Mouse (Mus musculus) kidney, postnatal 36 days (tissue): ENCODE measurements around the gene Vamp2.
A peak's percentile ranks its signal among the peaks of the same experiment; 100 is the strongest.

Experiments
- DNase-seq, 2 experiments: peaks; one replicate each; pipeline ENCODE4 v3.0.0; 2021 to 2022; ENCODE audit warnings: mixed read lengths in 2 of 2

Gene Vamp2

GRCm38 (mm10) chr11:69088103-69088855, at the start of gene Vamp2:
Gene Vamp2, plus strand, starts transcription at chr11:69088490.
- peak; percentile 92 to 97 for DNase-seq

- peak; percentile 90 to 93 for DNase-seq
These were observed 42.5 kb upstream of the Vamp2 start, which contains the start of gene Aurkb for GRCm38 (mm10) chr11:69045531-69046394. Gene Aurkb, plus strand, starts transcription at chr11:69045647.

- no peak for DNase-seq
These were observed 41.9 kb upstream of the Vamp2 start for GRCm38 (mm10) chr11:69046395-69046774.

GRCm38 (mm10) chr11:69047592-69047991, 40.7 kb upstream of the Vamp2 start:
- no peak for DNase-seq

- no peak for DNase-seq
These were observed 40.1 kb upstream of the Vamp2 start for GRCm38 (mm10) chr11:69048151-69048550.

- DNase-seq: peak in 1 of 2 experiments; percentile 43
These were observed 37.5 kb upstream of the Vamp2 start for GRCm38 (mm10) chr11:69050748-69051147.

- DNase-seq: no peak
These were observed 36.5 kb upstream of the Vamp2 start for GRCm38 (mm10) chr11:69051771-69052170.

GRCm38 (mm10) chr11:69052824-69053421, 35.4 kb upstream of the Vamp2 start:
- no peak for DNase-seq

GRCm38 (mm10) chr11:69053848-69054247, 34.4 kb upstream of the Vamp2 start:
- no peak for DNase-seq

GRCm38 (mm10) chr11:69058265-69058664, 30.0 kb upstream of the Vamp2 start:
- no peak for DNase-seq

- DNase-seq: no peak
These were observed 29.4 kb upstream of the Vamp2 start for GRCm38 (mm10) chr11:69058729-69059356.

GRCm38 (mm10) chr11:69059357-69059974, 28.8 kb upstream of the Vamp2 start, which contains the start of gene Borcs6:
Gene Borcs6, plus strand, starts transcription at chr11:69059717.
- DNase-seq: peak; percentile 96 to 98

GRCm38 (mm10) chr11:69059975-69060411, 28.3 kb upstream of the Vamp2 start:
- peak in 1 of 2 experiments; percentile 74 for DNase-seq

GRCm38 (mm10) chr11:69060448-69061254, 27.6 kb upstream of the Vamp2 start:
- DNase-seq: peak in 1 of 2 experiments; percentile 55

- peak in 1 of 2 experiments; percentile 20 for DNase-seq
These were observed 26.9 kb upstream of the Vamp2 start for GRCm38 (mm10) chr11:69061255-69061912.

- peak; percentile 81 to 89 for DNase-seq
These were observed 26.0 kb upstream of the Vamp2 start for GRCm38 (mm10) chr11:69062194-69062760.

GRCm38 (mm10) chr11:69062761-69063224, 25.5 kb upstream of the Vamp2 start:
- DNase-seq: peak; percentile 95 to 96

- peak; percentile 74 to 89 for DNase-seq
These were observed 24.7 kb upstream of the Vamp2 start for GRCm38 (mm10) chr11:69063413-69064201.
